Mouse (Mus musculus) large intestine, adult 2 months (tissue): ENCODE data around the gene Nkain2. TPM values are rescaled to one million over a fixed set of nuclear protein-coding genes. Genes with fewer than 3 reads are reported as not detected.

Source experiments
- DNase-seq: peaks from one replicate; pipeline ENCODE4 v3.0.0-alpha.2; 2012; ENCODE audit warnings: low read depth, low spot score
- WGBS: fragments of 180-500 bp; shearing (Covaris S2); methylation state at CpG from one replicate; pipeline ENCODE4 v1.1.7; 2018; 5-methylcytosine and 5-hydroxymethylcytosine counted together
- polyA plus RNA-seq: library from polyadenylated mRNA; depleted of rRNA; stranded (reverse); fragments of >200 nt; gene quantifications from 2 replicates; pipeline ENCODE4 v1.2.3, GENCODE M21; 2012

Gene Nkain2
- polyA plus RNA-seq, 1 experiment: 0.11 TPM

GRCm38 (mm10) chr10:32594998-32595397 lies 295.3 kb downstream of the Nkain2 start:
- 39% methylated on average over 2 of the region's 2 CpGs for WGBS

GRCm38 (mm10) chr10:32577276-32577580 lies 313.0 kb downstream of the Nkain2 start:
- no peak for DNase-seq
- WGBS: 57% methylated on average over 3 of the region's 3 CpGs

More at GRCm38 (mm10) chr10:32594998-32595397, 295.3 kb downstream of the Nkain2 start:
- DNase-seq: no peak

GRCm38 (mm10) chr10:32576559-32577275 lies 313.5 kb downstream of the Nkain2 start:
- DNase-seq: no peak
- 67% methylated on average over 2 of the region's 2 CpGs for WGBS

- no peak for DNase-seq
- WGBS: 64% methylated on average over 3 of the region's 3 CpGs
Observed at GRCm38 (mm10) chr10:32557673-32558072, 332.6 kb downstream of the Nkain2 start.

GRCm38 (mm10) chr10:32536057-32536456 lies 354.2 kb downstream of the Nkain2 start:
- 82% methylated on average over 1 of the region's 1 CpGs for WGBS

GRCm38 (mm10) chr10:32510821-32511220 lies 379.4 kb downstream of the Nkain2 start:
- 53% methylated on average over 1 of the region's 1 CpGs for WGBS
- no peak for DNase-seq

More at GRCm38 (mm10) chr10:32536057-32536456, 354.2 kb downstream of the Nkain2 start:
- no peak for DNase-seq

- DNase-seq: no peak
- 68% methylated on average over 1 of the region's 1 CpGs for WGBS
Observed at GRCm38 (mm10) chr10:32494591-32495182, 395.6 kb downstream of the Nkain2 start.

GRCm38 (mm10) chr10:32493600-32493999 lies 396.7 kb downstream of the Nkain2 start:
- no peak for DNase-seq
- 44% methylated on average over 1 of the region's 1 CpGs for WGBS

GRCm38 (mm10) chr10:32462726-32463125 lies 427.5 kb downstream of the Nkain2 start:
- no peak for DNase-seq
- WGBS: 68% methylated on average over 2 of the region's 2 CpGs

- DNase-seq: no peak
- WGBS: 68% methylated on average over 3 of the region's 3 CpGs
Observed at GRCm38 (mm10) chr10:32439932-32440519, 450.2 kb downstream of the Nkain2 start.

GRCm38 (mm10) chr10:32414228-32414627 lies 476.0 kb downstream of the Nkain2 start:
- no peak for DNase-seq

- no peak for DNase-seq
- WGBS: 72% methylated on average over 2 of the region's 2 CpGs
Observed at GRCm38 (mm10) chr10:32411331-32411730, 478.9 kb downstream of the Nkain2 start.

- no peak for DNase-seq
- WGBS: 72% methylated on average over 1 of the region's 1 CpGs
Observed at GRCm38 (mm10) chr10:32400961-32401360, 489.3 kb downstream of the Nkain2 start.

- WGBS: 66% methylated on average over 1 of the region's 1 CpGs
- no peak for DNase-seq
Observed at GRCm38 (mm10) chr10:32393859-32394521, 496.3 kb downstream of the Nkain2 start.

GRCm38 (mm10) chr10:32393326-32393725 lies 496.9 kb downstream of the Nkain2 start:
- WGBS: 87% methylated on average over 1 of the region's 1 CpGs
- no peak for DNase-seq

- DNase-seq: no peak
- 88% methylated on average over 9 of the region's 9 CpGs for WGBS
Observed at GRCm38 (mm10) chr10:32312754-32313153, 577.5 kb downstream of the Nkain2 start.

- DNase-seq: no peak
- 95% methylated on average over 3 of the region's 3 CpGs for WGBS
Observed at GRCm38 (mm10) chr10:32301024-32301597, 589.2 kb downstream of the Nkain2 start.

GRCm38 (mm10) chr10:32290487-32290886 lies 599.8 kb downstream of the Nkain2 start:
- no peak for DNase-seq

GRCm38 (mm10) chr10:32283690-32284089 lies 606.6 kb downstream of the Nkain2 start:
- WGBS: 47% methylated on average over 1 of the region's 1 CpGs
- DNase-seq: no peak

More at GRCm38 (mm10) chr10:32290487-32290886, 599.8 kb downstream of the Nkain2 start:
- WGBS: 49% methylated on average over 2 of the region's 2 CpGs

GRCm38 (mm10) chr10:32243266-32243882 lies 646.9 kb downstream of the Nkain2 start:
- 53% methylated on average over 4 of the region's 4 CpGs for whole genome bisulfite sequencing
- no peak for DNase-seq
